Mouse (Mus musculus) kidney, adult 2 months (tissue): Measurements from ENCODE around the gene Nxpe4.
"Not testable (repeated sequence)": the region's sequence is repeated elsewhere in the genome, so short reads cannot be mapped to it uniquely, and the experiment has no call there.

Experiments used
- CTCF ChIP-seq: fragments of 200-500 bp; conservative IDR thresholded peaks from 2 replicates; pipeline ENCODE4 v1.5.1; 2011; ENCODE audit warnings: low read depth, mild to moderate bottlenecking, control low read depth, low read length, moderate library complexity, mixed read lengths; ENCODE audit not compliant: insufficient read depth, insufficient read length
- POLR2A ChIP-seq: fragments of 200-500 bp; IDR thresholded peaks from one replicate; pipeline ENCODE4 v1.6.1; 2011; ENCODE audit warnings: low read depth, low read length, control low read depth

GRCm38 (mm10) chr9:48166531-48166930, 4.7 kb downstream of the Nxpe4 start:
- not testable (repeated sequence) for TF ChIP-seq CTCF, POLR2A
